Mouse (Mus musculus): ENCODE data around the gene Ppp1ca.

DNA sequence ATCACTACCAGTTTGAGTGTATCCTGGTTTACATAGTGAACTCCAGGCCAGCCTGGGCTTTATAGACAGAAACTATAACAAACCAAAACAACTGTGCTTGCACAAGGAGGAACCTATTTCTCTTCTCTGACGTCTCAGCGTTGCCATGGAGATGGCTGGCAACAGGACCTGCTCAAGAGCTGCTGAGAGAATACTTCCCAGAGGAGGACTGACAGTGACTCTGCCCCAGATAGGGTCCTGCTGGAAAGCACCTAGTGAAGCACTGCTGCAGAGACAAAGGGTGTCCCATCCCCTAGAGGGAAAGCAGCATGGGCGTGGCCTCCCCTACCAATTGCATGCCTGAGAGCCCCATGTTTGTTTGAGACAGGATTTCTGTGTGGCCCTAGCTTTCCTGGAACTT, 10.0 kb upstream of the Ppp1ca start:
- TF ChIP-seq TCF12 (IDR thresholded peaks at IDR 0.05; ENCODE audit: low read depth, low read length) (no peak), SMC3 (IDR thresholded peaks at IDR 0.05; ENCODE audit: low read depth, low read length) (no peak), MEF2A (IDR thresholded peaks at IDR 0.05; ENCODE audit: borderline replicate concordance, low read depth, low read length) (no peak), CTCF (conservative IDR thresholded peaks at IDR 0.05 in 1 of 2, IDR thresholded peaks at IDR 0.05 in 1 of 2; ENCODE audit: low read depth in 2 of 2, low read length in 2 of 2) (no peak), ZC3H11A (IDR thresholded peaks at IDR 0.05; ENCODE audit: low read depth, low read length) (no peak), POLR2A (IDR thresholded peaks at IDR 0.05; ENCODE audit: low read depth, low read length) (no peak), RAD21 (IDR thresholded peaks at IDR 0.05; ENCODE audit: low read depth, low read length) (no peak), ZNF384 (IDR thresholded peaks at IDR 0.05; ENCODE audit: low read depth, low read length) (no peak), RCOR1 (conservative IDR thresholded peaks at IDR 0.05; ENCODE audit: low read depth, low read length) (no peak), POLR2AphosphoS2 (IDR thresholded peaks at IDR 0.05; ENCODE audit: low read depth, low read length) (no peak)

All from CH12.LX (cell line).